Mouse (Mus musculus): ENCODE data around the gene Rassf2. TPM values are rescaled to one million over a fixed set of nuclear protein-coding genes. Genes with fewer than 3 reads are reported as not detected.

Gene Rassf2
- polyA plus RNA-seq, 1 experiment from 2014 or later: 5.5 TPM

- Histone ChIP-seq H3K27me3 (replicated peaks) (no peaks in the 10 kb centered on the region), H3K27ac (replicated peaks) (peak overlapping the region; percentile 61), H3K4me3 (peak overlapping the region; percentile 27; the same call in 1 of the 2 replicates), H3K9ac (peak overlapping the region; percentile 72; the same call in 1 of the 2 replicates), H3K4me2 (peak overlapping the region; percentile 60), H3K4me1 (peaks cover 22% of the 10 kb centered on the region), H3K9me3 (peaks cover 10% of the 10 kb centered on the region), H3K36me3 (no peaks in the 10 kb centered on the region)
- ATAC-seq (ENCODE audit: extremely low read depth, insufficient number of reproducible peaks, low FRiP score, low TSS enrichment): no peak
- WGBS: 6% methylated on average over 9 of the region's 9 CpGs
Measured at GRCm38 (mm10) chr2:131980866-131981265, 49.2 kb downstream of the Rassf2 start.

- 69% methylated on average over 3 of the region's 3 CpGs for WGBS
- H3K36me3 ChIP-seq: no peaks in the 10 kb centered on the region
- no peak overlapping the region for H3K4me3 ChIP-seq
- H3K9me3 ChIP-seq: peaks cover 10% of the 10 kb centered on the region
- no peak for ATAC-seq (ENCODE audit: extremely low read depth, insufficient number of reproducible peaks, low FRiP score, low TSS enrichment)
- peaks cover 20% of the 10 kb centered on the region for H3K4me1 ChIP-seq
- H3K27ac ChIP-seq (replicated peaks): no peak overlapping the region
- H3K27me3 ChIP-seq (replicated peaks): no peaks in the 10 kb centered on the region
- H3K4me2 ChIP-seq: no peak overlapping the region
- no peak overlapping the region for H3K9ac ChIP-seq
Measured at GRCm38 (mm10) chr2:131976663-131977062, 53.4 kb downstream of the Rassf2 start.

- Histone ChIP-seq H3K36me3 (no peaks in the 10 kb centered on the region), H3K4me1 (no peaks in the 10 kb centered on the region), H3K4me3 (no peak overlapping the region), H3K4me2 (no peak overlapping the region), H3K9ac (no peak overlapping the region), H3K9me3 (no peaks in the 10 kb centered on the region), H3K27ac (replicated peaks) (no peak overlapping the region), H3K27me3 (replicated peaks) (no peaks in the 10 kb centered on the region)
- no peak for ATAC-seq (ENCODE audit: extremely low read depth, insufficient number of reproducible peaks, low FRiP score, low TSS enrichment)
- WGBS: 72% methylated on average over 4 of the region's 4 CpGs
Measured at GRCm38 (mm10) chr2:131971098-131971497, 59.0 kb downstream of the Rassf2 start.

- Histone ChIP-seq H3K9ac (no peak overlapping the region), H3K9me3 (no peaks in the 10 kb centered on the region), H3K4me2 (no peak overlapping the region), H3K4me1 (no peaks in the 10 kb centered on the region), H3K36me3 (no peaks in the 10 kb centered on the region), H3K27me3 (replicated peaks) (no peaks in the 10 kb centered on the region), H3K4me3 (no peak overlapping the region), H3K27ac (replicated peaks) (no peak overlapping the region)
- WGBS: 82% methylated on average over 2 of the region's 2 CpGs
- ATAC-seq (ENCODE audit: extremely low read depth, insufficient number of reproducible peaks, low FRiP score, low TSS enrichment): no peak
Measured at GRCm38 (mm10) chr2:131970597-131970996, 59.5 kb downstream of the Rassf2 start.

GRCm38 (mm10) chr2:131961671-131962070, 68.4 kb downstream of the Rassf2 start:
- no peak overlapping the region for H3K27ac ChIP-seq (replicated peaks)
- 58% methylated on average over 2 of the region's 2 CpGs for WGBS
- no peak for ATAC-seq (ENCODE audit: extremely low read depth, insufficient number of reproducible peaks, low FRiP score, low TSS enrichment)
- no peak overlapping the region for H3K4me2 ChIP-seq
- no peaks in the 10 kb centered on the region for H3K4me1 ChIP-seq
- no peaks in the 10 kb centered on the region for H3K9me3 ChIP-seq
- no peaks in the 10 kb centered on the region for H3K27me3 ChIP-seq (replicated peaks)
- H3K36me3 ChIP-seq: no peaks in the 10 kb centered on the region
- no peak overlapping the region for H3K4me3 ChIP-seq
- H3K9ac ChIP-seq: no peak overlapping the region

- no peak overlapping the region for H3K4me2 ChIP-seq
- peaks cover 21% of the 10 kb centered on the region for H3K4me1 ChIP-seq
- H3K9me3 ChIP-seq: no peaks in the 10 kb centered on the region
- 41% methylated on average over 9 of the region's 9 CpGs for WGBS
- H3K9ac ChIP-seq: no peak overlapping the region
- no peak overlapping the region for H3K4me3 ChIP-seq
- peaks cover 22% of the 10 kb centered on the region for H3K27me3 ChIP-seq (replicated peaks)
- no peaks in the 10 kb centered on the region for H3K36me3 ChIP-seq
- H3K27ac ChIP-seq (replicated peaks): no peak overlapping the region
- no peak for ATAC-seq (ENCODE audit: extremely low read depth, insufficient number of reproducible peaks, low FRiP score, low TSS enrichment)
Measured at GRCm38 (mm10) chr2:131957731-131958222, 72.3 kb downstream of the Rassf2 start.

- Histone ChIP-seq H3K9ac (no peak overlapping the region), H3K27me3 (replicated peaks) (peaks cover 32% of the 10 kb centered on the region), H3K4me2 (no peak overlapping the region), H3K36me3 (no peaks in the 10 kb centered on the region), H3K27ac (replicated peaks) (no peak overlapping the region), H3K9me3 (no peaks in the 10 kb centered on the region), H3K4me1 (peaks cover 26% of the 10 kb centered on the region), H3K4me3 (no peak overlapping the region)
- no peak for ATAC-seq (ENCODE audit: extremely low read depth, insufficient number of reproducible peaks, low FRiP score, low TSS enrichment)
- 83% methylated on average over 7 of the region's 7 CpGs for WGBS
Measured at GRCm38 (mm10) chr2:131956336-131957256, 73.5 kb downstream of the Rassf2 start.

- 2% methylated on average over 17 of the region's 17 CpGs for WGBS
- Histone ChIP-seq H3K9me3 (no peaks in the 10 kb centered on the region), H3K4me3 (peak overlapping the region; percentile 55), H3K36me3 (no peaks in the 10 kb centered on the region), H3K9ac (peak overlapping the region; percentile 54), H3K27me3 (replicated peaks) (peaks cover 40% of the 10 kb centered on the region), H3K4me2 (peak overlapping the region; percentile 75), H3K27ac (replicated peaks) (peak overlapping the region; percentile 48; the same call in 1 of the 2 replicates), H3K4me1 (peaks cover 33% of the 10 kb centered on the region)
- ATAC-seq (ENCODE audit: extremely low read depth, insufficient number of reproducible peaks, low FRiP score, low TSS enrichment): no peak
Measured at GRCm38 (mm10) chr2:131955264-131955663, 74.8 kb downstream of the Rassf2 start.

GRCm38 (mm10) chr2:131954835-131955234, 75.2 kb downstream of the Rassf2 start:
- H3K27ac ChIP-seq (replicated peaks): peak overlapping the region; percentile 48; the same call in 1 of the 2 replicates
- no peaks in the 10 kb centered on the region for H3K9me3 ChIP-seq
- peak overlapping the region; percentile 55 for H3K4me3 ChIP-seq
- no peak for ATAC-seq (ENCODE audit: extremely low read depth, insufficient number of reproducible peaks, low FRiP score, low TSS enrichment)
- peak overlapping the region; percentile 75 for H3K4me2 ChIP-seq
- 22% methylated on average over 9 of the region's 9 CpGs for WGBS
- peaks cover 37% of the 10 kb centered on the region for H3K4me1 ChIP-seq
- H3K36me3 ChIP-seq: no peaks in the 10 kb centered on the region
- peak overlapping the region; percentile 54 for H3K9ac ChIP-seq
- peaks cover 42% of the 10 kb centered on the region for H3K27me3 ChIP-seq (replicated peaks)

GRCm38 (mm10) chr2:131953711-131954110, 76.3 kb downstream of the Rassf2 start:
- Histone ChIP-seq H3K4me3 (peak overlapping the region; percentile 39), H3K27ac (replicated peaks) (no peak overlapping the region), H3K9me3 (no peaks in the 10 kb centered on the region), H3K9ac (peak overlapping the region; percentile 5; the same call in 1 of the 2 replicates), H3K27me3 (replicated peaks) (peaks cover 42% of the 10 kb centered on the region), H3K36me3 (no peaks in the 10 kb centered on the region), H3K4me1 (peaks cover 37% of the 10 kb centered on the region), H3K4me2 (peak overlapping the region; percentile 67)
- 85% methylated on average over 4 of the region's 4 CpGs for WGBS
- ATAC-seq (ENCODE audit: extremely low read depth, insufficient number of reproducible peaks, low FRiP score, low TSS enrichment): no peak

GRCm38 (mm10) chr2:131952961-131953538, 77.0 kb downstream of the Rassf2 start:
- Histone ChIP-seq H3K9ac (peak overlapping the region; percentile 65), H3K36me3 (no peaks in the 10 kb centered on the region), H3K4me3 (peak overlapping the region; percentile 39), H3K4me1 (peaks cover 37% of the 10 kb centered on the region), H3K27me3 (replicated peaks) (peaks cover 42% of the 10 kb centered on the region), H3K27ac (replicated peaks) (no peak overlapping the region), H3K9me3 (no peaks in the 10 kb centered on the region), H3K4me2 (peak overlapping the region; percentile 67)
- 8% methylated on average over 29 of the region's 29 CpGs for WGBS
- no peak for ATAC-seq (ENCODE audit: extremely low read depth, insufficient number of reproducible peaks, low FRiP score, low TSS enrichment)
